Mouse (Mus musculus) G1E-ER4 (cell line): ENCODE results near the gene Inpp5a. TPM values are rescaled to one million over a fixed set of nuclear protein-coding genes. Genes with fewer than 3 reads are reported as not detected.

Experiments
- GATA1 ChIP-seq: IDR thresholded peaks from one replicate; pipeline ENCODE4 v1.8.0; 2012; ENCODE audit warnings: low read length, inconsistent platforms
- polyA plus RNA-seq: library from polyadenylated mRNA; stranded (reverse); fragments of >175 nt; gene quantifications from 2 replicates; pipeline ENCODE4 v1.2.3, GENCODE M21; 2012

The Inpp5a gene
- polyA plus RNA-seq, 1 experiment = not detected

- no peak for TF ChIP-seq GATA1
Measured at GRCm38 (mm10) chr7:139439922-139440895, 51.3 kb downstream of the Inpp5a start.

- no peak for TF ChIP-seq GATA1
Measured at GRCm38 (mm10) chr7:139441022-139441421, 52.1 kb downstream of the Inpp5a start.

GRCm38 (mm10) chr7:139441761-139442211 lies 52.9 kb downstream of the Inpp5a start:
- no peak for TF ChIP-seq GATA1

- TF ChIP-seq GATA1 = no peak
Measured at GRCm38 (mm10) chr7:139445621-139446020, 56.7 kb downstream of the Inpp5a start.

GRCm38 (mm10) chr7:139447381-139447780 lies 58.5 kb downstream of the Inpp5a start:
- no peak for TF ChIP-seq GATA1

- no peak for TF ChIP-seq GATA1
Measured at GRCm38 (mm10) chr7:139450186-139450998, 61.5 kb downstream of the Inpp5a start.

GRCm38 (mm10) chr7:139451711-139452110 lies 62.8 kb downstream of the Inpp5a start:
- no peak for TF ChIP-seq GATA1

- no peak for TF ChIP-seq GATA1
Measured at GRCm38 (mm10) chr7:139452199-139452598, 63.3 kb downstream of the Inpp5a start.

- no peak for TF ChIP-seq GATA1
Measured at GRCm38 (mm10) chr7:139453198-139453597, 64.3 kb downstream of the Inpp5a start.

- TF ChIP-seq GATA1 = no peak
Measured at GRCm38 (mm10) chr7:139454285-139454684, 65.4 kb downstream of the Inpp5a start.

- no peak for TF ChIP-seq GATA1
Measured at GRCm38 (mm10) chr7:139456759-139457158, 67.8 kb downstream of the Inpp5a start.

GRCm38 (mm10) chr7:139461344-139461743 lies 72.4 kb downstream of the Inpp5a start:
- no peak for TF ChIP-seq GATA1

- no peak for TF ChIP-seq GATA1
Measured at GRCm38 (mm10) chr7:139462142-139462541, 73.2 kb downstream of the Inpp5a start.

- TF ChIP-seq GATA1 = no peak
Measured at GRCm38 (mm10) chr7:139465538-139465937, 76.6 kb downstream of the Inpp5a start.

- no peak for TF ChIP-seq GATA1
Measured at GRCm38 (mm10) chr7:139466484-139467176, 77.7 kb downstream of the Inpp5a start.
